Comparison of ENCODE assay signal across 14 mouse cellular contexts in genomic region chr12:79615717-79616316, GRCm38 (mm10).
A peak's percentile ranks its signal among the peaks of the same experiment; 100 is the strongest.
DNase-seq lines count a peak whose midpoint lies in the region; ATAC-seq and TF ChIP-seq lines count a peak whose summit lies in the region.
"Had no signal": no experiment of that assay in that cellular context is flagged by ENCODE, and none has a peak within 500 bp of the region (broad histone marks: within the 10 kb centered on the region; RNA-seq: fewer than 3 reads in every experiment).

No protein-coding gene starts in this region.

- H3K4me1 ChIP-seq in heart, embryonic 10.5 days, result peaks cover 40% of the 10 kb centered on the region
- peaks cover 43% of the 10 kb centered on the region for H3K4me1 ChIP-seq in lung, embryonic 14.5 days (ENCODE audit: insufficient read depth)
- peaks cover 13% of the 10 kb centered on the region for H3K4me1 ChIP-seq in stomach, postnatal 0 days (replicated peaks; ENCODE audit: control insufficient read depth, insufficient read depth)

- no peak for ATAC-seq in lung, embryonic 14.5 days (ENCODE audit: insufficient read depth)
- no peak for ATAC-seq in stomach, postnatal 0 days (ENCODE audit: low FRiP score, low TSS enrichment)
- ATAC-seq: Patski had no signal

- H3K27me3 ChIP-seq in heart, embryonic 10.5 days (ENCODE audit: insufficient read depth, poor library complexity, severe bottlenecking), result no peaks in the 10 kb centered on the region
- H3K27me3 ChIP-seq in lung, embryonic 14.5 days (ENCODE audit: insufficient read depth, low read length), result no peaks in the 10 kb centered on the region
- no peaks in the 10 kb centered on the region for H3K27me3 ChIP-seq in stomach, postnatal 0 days (ENCODE audit: control insufficient read depth, insufficient read depth, low read length)
- H3K27me3 ChIP-seq: Patski had no signal

- H3K4me2 ChIP-seq in lung, embryonic 14.5 days, result no peak overlapping the region
- H3K4me2 ChIP-seq in stomach, postnatal 0 days (replicated peaks; ENCODE audit: low read depth), result no peak overlapping the region

- H3K27ac ChIP-seq in heart, embryonic 10.5 days, result no peak overlapping the region; the same call in 1 of the 2 replicates
- peak overlapping the region; percentile 80 for H3K27ac ChIP-seq in lung, embryonic 14.5 days (ENCODE audit: low read depth)
- H3K27ac ChIP-seq in stomach, postnatal 0 days (replicated peaks), result peak overlapping the region; percentile 45; the same call in 1 of the 2 replicates
- H3K27ac ChIP-seq: liver, embryonic 14.5 days had no signal

- H3K4me3 ChIP-seq in heart, embryonic 10.5 days, result no peak overlapping the region
- H3K4me3 ChIP-seq in lung, embryonic 14.5 days (ENCODE audit: low read depth, low read length), result no peak overlapping the region
- H3K4me3 ChIP-seq in stomach, postnatal 0 days (ENCODE audit: low read depth, low read length), result no peak overlapping the region

- no peak overlapping the region for H3K9ac ChIP-seq in lung, embryonic 14.5 days
- H3K9ac ChIP-seq in stomach, postnatal 0 days (ENCODE audit: low read length), result no peak overlapping the region
- H3K9ac ChIP-seq: liver, embryonic 14.5 days had no signal

- WGBS in heart, embryonic 10.5 days, result 79% methylated on average over 5 of the region's 5 CpGs
- WGBS in lung, embryonic 14.5 days, result 49% methylated on average over 5 of the region's 5 CpGs
- WGBS in stomach, postnatal 0 days, result 69% methylated on average over 5 of the region's 5 CpGs

- no peaks in the 10 kb centered on the region for H3K36me3 ChIP-seq in heart, embryonic 10.5 days
- no peaks in the 10 kb centered on the region for H3K36me3 ChIP-seq in lung, embryonic 14.5 days (ENCODE audit: insufficient read depth)
- no peaks in the 10 kb centered on the region for H3K36me3 ChIP-seq in stomach, postnatal 0 days (ENCODE audit: control insufficient read depth, insufficient read depth, low read length)

- no peak for TF ChIP-seq EP300 in stomach, postnatal 0 days (optimal IDR thresholded peaks at IDR 0.05)

- no peak for TF ChIP-seq CTCF in lung, embryonic 14.5 days (IDR thresholded peaks at IDR 0.05; ENCODE audit: low read depth)
- no peak for TF ChIP-seq CTCF in stomach, postnatal 0 days (IDR thresholded peaks at IDR 0.05; ENCODE audit: low read depth)

- no peaks in the 10 kb centered on the region for H3K9me3 ChIP-seq in heart, embryonic 10.5 days
- H3K9me3 ChIP-seq in lung, embryonic 14.5 days (ENCODE audit: low read depth, low read length), result no peaks in the 10 kb centered on the region
- no peaks in the 10 kb centered on the region for H3K9me3 ChIP-seq in stomach, postnatal 0 days (ENCODE audit: control insufficient read depth, low read length)

- peak; percentile 67 for DNase-seq in heart, embryonic 10.5 days (ENCODE audit: low spot score)
- DNase-seq in heart, adult 9 months (ENCODE audit: low spot score in 2 of 2), result no peak
- DNase-seq in kidney, postnatal 4 days, result peak; percentile 47 to 54
- DNase-seq in kidney, postnatal 36 days, result no peak
- DNase-seq in lung, embryonic 14.5 days, result peak; percentile 56
- DNase-seq in stomach, postnatal 0 days (ENCODE audit: low spot score), result no peak
- no peak for DNase-seq in cerebellum, postnatal 10 days
- DNase-seq in cerebellum, adult 11 months, result no peak
- DNase-seq: cerebellum, adult 9-10 months; embryo, embryonic 11 days; heart, postnatal 10 days; thymus, postnatal 36 days had no signal

Comparison
In these comparisons a context has a peak if more than half of its experiments do, and no peak if none do; other contexts are left out.
1. DNase-seq: peak in heart, embryonic 10.5 days (single experiment), kidney, postnatal 4 days (2 of 2) and lung, embryonic 14.5 days (single experiment); none in heart, adult 9 months (0 of 2), kidney, postnatal 36 days (0 of 2), stomach, postnatal 0 days (single experiment), cerebellum, postnatal 10 days (0 of 2) and cerebellum, adult 11 months (single experiment).